Mouse (Mus musculus) brain, adult 2 months (tissue): ENCODE data around the gene Gpr3.

ENCODE experiments used
- DNase-seq: peaks from one replicate; pipeline ENCODE4 v3.0.0; 2011; ENCODE audit warnings: low read depth, low spot score

The Gpr3 gene

GRCm38 (mm10) chr4:133170616-133171015, 41.7 kb downstream of the Gpr3 start:
- DNase-seq, result peak; percentile 9

DNA sequence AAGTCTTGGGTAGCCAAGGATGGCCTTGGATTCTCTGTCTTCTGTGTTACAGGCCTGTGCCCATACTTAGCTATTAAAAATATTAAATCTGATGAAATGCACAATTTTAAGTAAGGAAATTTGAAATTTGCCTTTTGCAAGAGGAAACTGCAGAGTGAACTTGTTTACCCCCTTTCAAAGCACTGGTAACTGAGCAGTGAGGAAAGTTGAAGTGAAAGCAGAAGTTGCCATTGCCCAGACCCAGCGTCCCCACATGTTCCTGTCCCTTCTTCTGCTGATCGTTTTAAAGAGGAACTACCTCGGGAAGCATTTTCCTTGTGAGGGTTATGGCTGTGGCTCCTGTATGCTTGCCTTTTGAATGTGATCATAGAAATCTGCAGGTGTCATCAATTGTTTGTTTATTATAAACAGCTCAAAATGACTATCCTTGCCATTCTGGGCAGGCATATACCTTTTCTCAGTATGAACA, 42.2 kb downstream of the Gpr3 start:
- DNase-seq, result peak; percentile 51

DNA sequence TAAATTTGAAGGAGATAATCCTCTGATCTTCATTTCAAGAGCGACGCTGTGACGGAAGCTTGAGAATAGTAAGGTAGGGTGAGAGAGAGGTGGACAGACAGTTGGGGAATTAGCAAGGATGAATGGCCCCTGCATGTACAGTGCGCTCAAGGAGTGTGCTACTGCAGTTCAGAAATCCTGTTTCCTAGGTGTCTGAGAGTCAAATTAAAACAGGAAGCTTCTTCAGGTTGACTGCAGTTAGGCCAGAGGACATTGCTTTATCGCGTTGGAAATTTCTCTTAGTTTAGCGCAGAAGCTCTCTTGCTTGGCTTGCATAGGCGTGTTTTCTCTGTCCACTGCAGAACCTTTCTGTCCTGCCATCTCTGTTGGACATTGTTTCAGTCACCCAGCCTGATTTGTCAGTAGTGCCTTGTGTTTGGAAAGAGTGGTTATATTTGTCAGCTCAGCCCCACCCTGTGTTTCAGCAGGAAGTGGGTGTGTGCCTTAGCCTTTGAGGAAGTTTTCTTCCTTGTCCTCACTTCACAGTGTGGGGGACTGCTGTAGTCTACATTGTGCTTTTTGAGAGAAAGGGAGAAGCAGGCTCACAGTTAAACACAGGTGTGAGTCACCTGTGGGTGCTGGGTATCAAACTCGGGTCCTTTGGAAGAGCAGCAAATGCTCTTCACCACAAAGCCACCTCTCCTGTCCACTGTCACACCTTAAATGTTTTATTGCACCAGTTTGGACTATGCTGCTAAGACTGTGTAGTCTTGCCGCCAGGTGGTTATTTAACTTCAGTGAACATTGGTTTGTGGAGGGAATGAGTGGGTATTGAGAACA, 42.9 kb downstream of the Gpr3 start:
- peak; percentile 55 for DNase-seq

GRCm38 (mm10) chr4:133166773-133167172, 45.6 kb downstream of the Gpr3 start:
- no peak for DNase-seq

DNA sequence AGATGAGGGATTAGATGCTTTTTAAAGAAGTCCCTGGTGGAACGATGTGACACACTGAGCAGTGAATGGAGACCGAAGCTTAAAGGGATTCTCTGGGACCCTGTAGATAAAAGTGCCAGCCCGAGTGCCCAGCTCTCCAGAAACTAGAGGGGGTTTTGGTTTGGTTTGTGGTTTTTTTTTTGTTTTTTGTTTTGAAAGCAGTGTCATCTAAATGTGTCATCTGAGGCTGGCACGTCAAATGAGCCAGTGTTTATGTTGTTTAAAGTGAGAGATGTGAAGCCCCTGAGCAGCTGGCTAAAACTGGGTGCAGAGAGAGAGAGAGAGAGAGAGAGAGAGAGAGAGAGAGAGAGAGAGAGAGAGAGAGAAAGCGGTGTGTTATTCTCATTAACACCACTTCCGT, 50.1 kb downstream of the Gpr3 start:
- DNase-seq, result no peak

GRCm38 (mm10) chr4:133160821-133161220, 51.5 kb downstream of the Gpr3 start:
- peak; percentile 8 for DNase-seq

GRCm38 (mm10) chr4:133160211-133160610, 52.1 kb downstream of the Gpr3 start:
- DNase-seq, result no peak

DNA sequence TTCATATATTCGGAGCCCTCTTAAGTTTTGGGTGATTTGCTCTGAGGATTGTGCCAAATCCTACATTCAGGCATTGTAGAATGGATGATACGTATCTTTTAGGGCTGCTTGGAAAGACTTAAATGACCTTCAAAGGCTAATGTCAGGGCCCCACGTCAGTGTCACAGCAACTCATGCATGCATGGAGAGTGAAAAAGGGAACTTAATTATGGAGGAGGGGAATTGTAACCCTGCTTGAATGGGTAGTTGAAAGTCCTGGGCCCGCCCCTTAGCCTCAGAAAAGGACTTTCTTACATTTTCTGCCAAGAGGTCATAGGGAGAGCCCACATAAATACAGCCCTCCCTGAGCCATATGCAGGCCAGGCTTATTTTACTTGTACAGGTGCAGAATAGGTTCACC, 52.7 kb downstream of the Gpr3 start:
- peak; percentile 11 for DNase-seq
